Mouse (Mus musculus) embryo, embryonic 10 days (tissue): Measurements from ENCODE around the gene Rps16.
"Not testable (repeated sequence)": the region's sequence is repeated elsewhere in the genome, so short reads cannot be mapped to it uniquely, and the experiment has no call there.

Source experiments
- DNase-seq: peaks from one replicate; pipeline ENCODE4 v3.0.0-alpha.2; 2015; ENCODE audit warnings: low spot score

Gene Rps16

DNA sequence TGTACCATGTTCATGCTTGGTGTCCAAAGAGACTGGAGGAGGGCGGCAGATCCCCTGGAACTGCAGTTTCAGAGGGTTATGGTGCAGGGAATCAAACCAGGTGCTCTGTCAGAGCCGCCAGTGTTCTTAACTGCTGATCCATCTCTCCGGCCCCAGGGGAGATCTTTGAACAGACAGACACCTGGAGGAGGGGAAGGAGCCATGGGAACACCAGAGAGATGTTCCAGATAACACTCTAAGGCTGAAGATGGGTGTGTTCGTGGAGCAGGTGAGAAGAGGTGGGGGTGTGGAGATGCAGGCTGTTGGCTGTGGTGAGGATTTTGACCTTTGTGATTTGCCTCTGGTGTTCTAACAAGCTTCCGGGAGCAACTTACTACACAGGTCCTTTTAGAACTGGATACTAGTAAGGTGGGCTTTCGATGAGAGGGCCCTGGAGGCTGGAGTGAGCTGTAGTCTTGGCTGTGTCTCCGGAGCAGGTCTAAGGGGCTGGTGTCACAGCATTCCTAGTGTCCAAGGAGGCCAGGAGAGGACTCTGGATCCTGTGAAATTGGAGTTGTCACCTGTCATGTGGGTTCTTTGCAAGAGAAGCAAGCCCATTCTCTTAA, 23.5 kb downstream of the Rps16 start:
- DNase-seq, result no peak

DNA sequence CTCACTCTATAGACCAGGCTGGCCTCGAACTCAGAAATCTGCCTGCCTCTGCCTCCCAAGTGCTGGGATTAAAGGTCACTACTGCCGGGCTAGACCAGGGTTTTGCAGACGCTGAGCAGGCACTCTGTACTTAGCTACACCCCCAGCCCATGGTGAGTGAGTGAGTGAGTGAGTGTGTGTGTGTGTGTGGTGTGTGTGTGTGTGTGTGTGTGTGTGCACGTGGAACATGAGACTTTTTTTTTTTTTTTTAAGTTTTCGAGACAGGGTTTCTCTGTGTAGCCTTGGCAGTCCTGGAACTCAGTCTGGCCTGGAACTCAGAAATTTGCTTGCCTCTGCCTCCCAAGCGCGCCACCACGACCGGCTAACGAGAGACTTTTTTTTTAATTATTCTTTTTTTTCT, 24.2 kb downstream of the Rps16 start:
- no peak for DNase-seq

DNA sequence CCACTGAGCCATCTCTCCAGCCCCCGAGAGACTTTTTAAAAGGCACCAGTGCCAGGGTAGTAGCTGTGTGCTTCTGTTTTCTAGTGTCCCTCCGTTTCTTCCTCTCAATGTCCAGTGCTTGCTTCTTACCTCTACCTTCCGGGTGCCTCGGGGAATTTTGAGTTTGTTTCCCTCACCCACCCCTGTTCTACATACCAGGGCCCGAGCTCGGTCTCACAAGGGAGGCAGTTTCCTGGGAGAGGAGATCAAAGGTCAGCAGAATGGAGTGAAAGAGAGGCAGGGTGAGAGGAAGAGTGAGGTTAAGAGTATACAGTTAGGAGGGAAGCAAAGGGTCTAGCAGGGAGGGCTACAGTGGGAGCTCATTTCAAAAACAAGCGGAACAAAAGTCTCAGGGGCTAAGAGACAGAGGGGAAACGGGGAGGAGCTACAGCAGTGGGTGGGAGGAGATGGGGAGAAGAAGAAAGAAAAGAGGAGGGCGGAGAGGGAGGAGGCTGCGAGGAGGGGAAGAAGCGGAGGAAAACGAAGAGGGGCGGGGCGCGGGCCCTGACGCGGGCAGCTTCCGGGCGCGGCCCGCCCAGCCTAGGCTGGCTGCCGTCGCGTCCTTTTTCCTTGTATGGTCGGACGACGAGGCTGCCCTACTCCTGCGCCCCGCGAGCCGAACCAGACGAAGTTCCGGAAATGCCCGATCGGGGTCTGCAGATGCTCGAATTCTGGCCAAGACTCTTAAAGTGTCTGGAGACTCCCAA, 24.9 kb downstream of the Rps16 start:
- DNase-seq, result peak; percentile 91

DNA sequence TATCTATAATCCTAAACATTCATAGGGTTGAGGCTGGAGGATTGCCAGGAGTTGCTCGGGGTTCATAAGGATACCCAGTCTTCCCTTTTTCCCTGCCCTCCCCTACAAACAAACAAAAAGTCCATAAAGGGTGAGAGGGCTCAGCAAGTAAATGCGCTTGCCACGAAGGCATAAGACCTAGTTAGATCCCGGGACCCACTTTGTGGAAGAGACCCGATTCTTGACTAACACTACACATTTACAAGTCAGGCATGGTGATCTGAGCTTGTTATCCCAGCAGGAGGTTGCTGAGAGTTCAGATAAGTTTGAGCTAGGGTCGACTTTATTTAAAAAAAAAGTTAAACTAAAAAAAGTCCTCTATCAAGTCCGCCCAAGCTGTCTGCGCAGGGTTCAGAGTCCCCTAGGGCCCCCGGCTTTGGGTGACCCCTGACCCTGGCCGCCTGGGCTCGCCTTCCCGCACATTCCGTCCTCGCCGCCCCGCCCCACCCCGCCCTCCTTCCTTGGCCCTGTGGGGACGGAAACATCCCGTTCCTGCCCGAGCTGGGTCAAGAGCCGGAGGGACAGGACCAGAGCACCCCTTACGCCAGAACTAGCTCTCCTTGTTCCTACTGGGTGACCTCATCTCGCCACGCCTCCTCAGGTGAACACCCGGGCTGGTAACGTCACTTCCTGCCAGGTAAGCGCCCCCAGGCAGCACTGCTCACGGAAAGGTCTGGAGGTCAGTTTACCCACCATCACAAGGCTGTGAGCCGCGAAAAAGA, 25.7 kb downstream of the Rps16 start:
- peak; percentile 76 for DNase-seq

DNA sequence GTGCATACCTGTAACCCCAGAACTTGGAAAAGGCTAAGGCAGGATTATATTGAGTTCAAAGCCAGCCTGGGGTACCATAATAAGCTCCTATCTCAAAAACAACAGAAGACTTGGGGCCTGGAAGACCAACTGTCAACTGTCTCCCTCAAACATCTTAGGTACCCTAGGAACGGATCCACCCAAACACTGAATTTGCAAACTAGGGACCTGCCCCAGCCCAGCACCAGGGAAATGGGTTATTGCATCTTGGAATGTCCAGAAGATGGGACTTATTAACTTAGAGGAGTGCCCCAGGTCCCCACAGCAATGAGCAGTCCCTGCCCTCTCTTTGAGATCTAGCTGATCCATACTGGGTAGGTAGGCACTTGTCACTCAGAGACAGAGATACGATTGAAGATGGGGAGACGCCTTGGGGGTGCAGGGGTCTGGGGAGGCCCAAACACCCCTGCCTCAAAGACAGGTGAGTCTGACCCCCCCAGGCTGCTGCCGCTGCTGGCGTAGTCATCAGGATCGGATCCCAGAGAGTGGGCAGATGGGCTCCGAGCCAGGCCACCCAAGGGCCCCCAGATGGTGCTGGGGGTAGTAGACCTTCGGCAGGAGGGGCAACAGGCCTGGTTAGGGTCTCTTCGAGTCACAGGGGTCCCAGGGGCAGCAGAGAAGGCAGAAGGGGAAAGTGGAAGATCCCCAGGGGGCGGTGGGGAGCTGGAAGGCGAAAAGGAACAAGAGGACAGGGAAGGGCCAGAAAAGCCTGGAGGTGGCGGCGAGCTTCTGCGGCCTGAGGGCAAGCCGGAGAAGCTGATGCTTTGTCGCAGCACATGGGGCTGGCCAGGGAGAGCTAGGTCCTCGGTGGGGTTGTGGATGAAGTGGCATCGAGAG, 27.0 kb downstream of the Rps16 start:
- DNase-seq, result no peak

DNA sequence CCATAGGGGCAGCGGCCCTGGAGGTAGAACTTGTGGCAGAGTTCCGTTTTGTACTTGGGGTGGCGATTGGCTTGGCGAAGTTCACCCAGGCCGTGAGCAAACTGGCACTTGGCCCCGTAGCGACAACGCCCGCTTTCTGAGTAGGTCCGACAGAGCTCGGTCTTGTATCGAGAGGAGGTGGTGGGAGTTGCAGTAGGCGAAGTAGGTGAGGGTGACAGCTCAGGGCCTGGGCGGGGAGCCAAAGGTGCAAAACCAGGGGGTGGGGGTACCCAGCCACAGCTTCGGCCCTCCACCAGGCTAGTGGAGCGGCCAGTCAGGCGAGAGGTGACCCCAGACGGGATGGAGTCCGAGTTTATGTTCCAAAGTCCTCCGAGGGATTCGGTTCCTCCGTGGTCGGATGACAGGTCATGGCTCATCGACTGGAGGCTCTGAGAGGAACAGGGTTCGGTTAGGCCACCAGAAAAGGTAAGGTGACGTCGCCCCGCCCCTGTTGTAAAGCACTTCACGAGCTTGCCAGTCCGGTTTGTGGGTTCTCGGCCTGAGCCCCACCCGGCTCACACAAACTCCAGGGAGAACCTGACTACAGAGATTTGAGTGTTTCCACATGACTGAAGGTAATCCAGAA, 27.7 kb downstream of the Rps16 start:
- DNase-seq, result no peak

DNA sequence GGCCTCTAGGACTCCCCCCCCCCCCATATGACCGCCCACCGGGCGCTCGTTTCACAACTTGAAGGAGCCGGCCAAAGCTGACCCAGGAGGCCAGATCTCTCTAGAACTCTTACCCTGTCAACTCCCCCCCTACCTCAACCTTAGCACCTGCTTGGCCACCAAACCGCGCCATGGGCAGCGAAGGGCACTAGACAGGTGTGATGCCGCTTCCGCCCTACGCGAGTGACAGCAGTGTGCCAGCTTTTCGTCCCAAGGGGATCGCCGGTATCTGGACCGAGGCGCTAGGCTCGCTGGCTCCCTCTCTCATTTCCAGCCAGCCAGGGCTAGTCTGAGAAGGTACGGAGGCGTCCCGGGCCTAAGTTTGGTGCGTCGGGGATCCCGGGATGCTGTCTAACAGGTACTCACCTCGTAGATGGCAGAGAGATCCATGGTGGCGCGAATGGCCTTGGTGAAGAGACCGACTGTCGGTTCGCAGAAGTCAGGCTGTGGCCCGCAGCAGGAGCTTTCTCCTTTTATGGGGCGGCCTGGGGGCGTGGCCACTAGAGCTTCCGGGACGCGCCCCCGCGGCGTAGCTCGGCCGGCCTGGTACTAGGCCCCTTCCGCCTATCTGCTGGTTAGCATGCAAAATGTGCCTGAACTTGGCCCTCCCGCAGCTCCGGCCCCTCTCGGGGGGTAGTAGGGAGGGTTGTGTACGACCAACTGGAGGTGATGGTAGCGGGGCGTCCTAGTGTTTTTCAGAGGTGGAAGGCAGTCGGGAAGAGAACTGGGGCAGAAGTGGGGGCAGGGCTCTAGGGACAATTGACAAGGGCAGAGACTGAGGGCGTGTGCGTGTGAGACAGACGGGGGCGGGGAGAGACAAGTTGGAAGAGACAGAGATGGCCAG, 28.6 kb downstream of the Rps16 start:
- DNase-seq, result peak; percentile 90

DNA sequence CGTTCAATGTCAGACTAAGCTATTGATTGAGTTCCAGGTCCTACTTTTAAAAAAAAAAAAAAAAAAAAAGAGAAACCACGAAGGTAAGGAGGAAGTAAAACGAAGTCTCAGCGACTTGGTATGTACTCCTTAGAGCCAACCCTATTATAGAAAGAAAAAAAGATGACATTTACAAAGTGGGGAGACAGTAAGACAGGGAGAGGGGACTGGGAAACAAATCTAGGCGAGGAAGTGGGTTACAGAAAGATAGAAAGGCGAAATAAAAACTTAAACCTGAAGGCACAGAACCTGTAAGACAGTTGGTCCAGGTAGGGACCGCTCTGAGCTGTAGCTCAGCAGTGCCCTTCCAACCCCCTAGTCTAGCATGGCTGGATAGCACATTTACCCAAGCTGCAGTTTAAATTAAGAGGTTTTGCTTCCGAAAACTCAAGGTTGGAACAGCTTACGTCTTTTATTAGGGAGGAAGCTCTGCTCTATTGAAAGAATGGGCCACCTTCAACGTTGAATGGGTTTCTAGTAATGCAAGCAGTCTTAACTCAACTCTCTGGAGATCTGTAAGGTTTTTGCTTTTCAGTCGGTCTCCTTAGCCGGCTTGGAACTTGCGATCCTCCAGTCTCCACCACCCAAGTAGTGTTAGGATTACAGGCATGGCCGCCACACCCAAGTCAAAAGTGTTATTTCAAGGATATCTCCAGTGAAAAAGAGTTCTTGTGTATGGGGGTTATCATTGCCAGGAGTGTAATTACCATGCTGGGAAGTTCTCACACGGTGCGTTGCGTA, 30.0 kb downstream of the Rps16 start, which contains the start of gene Zfp36:
TSS of gene Zfp36 (minus strand) at position 17 of the 780 bp plus-strand sequence.
- no peak for DNase-seq

DNA sequence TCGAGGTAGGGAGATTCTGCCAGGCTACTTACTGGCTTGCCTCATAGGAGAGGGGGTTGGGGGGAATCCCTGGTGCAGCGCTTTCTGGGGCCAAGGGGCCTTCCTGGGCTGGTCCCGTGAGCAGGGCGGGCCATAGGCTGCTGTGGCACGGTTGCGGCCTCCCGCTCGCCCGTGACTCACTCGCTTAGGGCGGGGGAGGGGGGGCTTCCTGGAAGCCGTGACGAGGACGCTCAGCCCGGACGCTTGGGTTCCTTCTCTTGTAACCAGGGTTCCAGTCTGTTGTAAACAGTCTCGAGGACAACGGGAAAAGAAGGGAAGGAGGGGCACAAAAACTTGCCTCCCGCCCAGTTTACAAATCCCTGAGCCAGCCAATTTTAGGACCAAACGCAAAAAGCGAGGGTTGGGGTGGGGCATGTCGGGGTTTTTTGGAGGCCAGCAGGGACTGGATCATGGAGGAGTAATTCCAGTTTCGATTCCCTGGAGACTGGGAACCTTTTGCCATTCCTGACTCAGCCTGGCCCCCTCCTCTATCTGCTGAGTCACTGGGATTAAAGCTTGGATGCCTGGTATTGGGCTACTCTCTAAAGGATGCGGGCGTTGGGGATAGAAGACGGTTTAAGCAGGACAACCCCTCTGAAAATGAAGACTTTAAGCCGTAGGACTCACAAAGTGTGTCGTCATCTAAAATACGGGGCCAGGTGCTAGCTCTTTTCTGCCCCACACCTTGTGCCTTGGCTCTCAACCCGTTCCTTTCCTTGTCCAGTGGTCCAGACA, 30.8 kb downstream of the Rps16 start:
- peak; percentile 58 for DNase-seq

DNA sequence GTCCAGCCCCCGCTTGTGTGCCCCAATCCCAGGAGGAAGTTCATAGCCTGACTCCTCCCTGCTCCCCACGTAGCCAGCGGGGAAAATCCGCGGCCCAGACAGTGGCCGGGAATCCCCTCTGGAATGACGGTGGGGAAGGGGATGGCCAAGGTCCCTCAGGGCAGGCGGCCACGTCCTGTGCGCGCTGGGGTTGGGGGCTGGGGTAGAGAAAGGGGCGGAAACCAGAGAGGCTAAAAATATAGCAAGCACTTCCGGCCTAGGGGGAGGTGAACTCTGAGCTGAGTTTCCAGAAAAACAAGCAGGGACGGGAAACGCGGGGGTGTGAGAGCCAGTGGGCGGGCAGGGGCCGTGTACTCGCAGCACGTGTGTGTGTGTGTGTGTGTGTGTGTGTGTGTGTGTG, 31.5 kb downstream of the Rps16 start:
- peak; percentile 82 for DNase-seq

DNA sequence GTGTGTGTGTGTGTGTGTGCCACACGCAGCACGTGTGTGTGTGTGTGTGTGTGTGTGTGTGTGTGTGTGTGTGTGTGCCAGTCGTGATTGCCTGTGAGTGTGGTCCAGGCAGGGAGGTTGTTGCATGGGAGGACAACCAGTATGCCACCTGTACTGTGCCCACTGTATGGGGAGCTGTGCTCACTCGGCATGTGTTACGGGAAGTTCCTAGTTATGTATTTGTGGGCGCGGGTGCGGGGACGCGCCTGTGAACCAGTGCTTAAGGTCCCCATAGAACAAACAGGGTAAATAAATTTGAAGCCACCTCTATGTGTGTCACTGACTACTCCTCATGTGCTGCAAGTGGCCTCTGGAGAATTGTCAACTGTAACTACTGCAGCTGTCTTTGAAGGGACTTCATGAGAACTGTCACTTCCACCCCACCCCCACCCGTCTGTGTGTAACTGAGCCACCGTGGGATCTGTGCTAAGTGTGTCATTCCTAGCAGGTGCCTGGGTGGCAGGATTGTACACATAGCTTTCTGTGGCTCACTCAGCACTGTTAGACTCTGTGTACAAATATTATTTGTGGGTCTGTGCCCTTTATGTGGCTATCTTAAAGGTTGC, 32.0 kb downstream of the Rps16 start:
- DNase-seq, result no peak

DNA sequence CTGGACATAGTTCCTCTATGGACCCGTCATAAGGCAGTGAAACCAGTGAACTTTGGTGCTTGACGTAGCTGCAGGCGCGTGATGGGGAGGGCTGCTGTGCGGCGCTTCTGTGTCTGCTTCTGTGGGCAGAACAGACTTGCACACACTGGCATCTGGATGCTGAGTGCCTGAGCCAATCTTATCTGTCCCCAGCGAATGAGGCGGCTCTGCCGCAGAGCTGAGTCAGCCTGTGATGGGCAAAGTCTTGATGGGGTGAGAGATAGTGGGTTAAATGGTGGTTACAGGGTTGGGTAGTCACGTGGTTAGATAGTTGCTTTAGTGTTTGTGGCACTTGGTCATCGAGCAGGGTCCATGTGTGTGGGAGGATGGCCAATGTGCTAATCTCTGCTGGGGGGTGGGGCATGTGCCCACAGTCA, 32.5 kb downstream of the Rps16 start:
- no peak for DNase-seq

DNA sequence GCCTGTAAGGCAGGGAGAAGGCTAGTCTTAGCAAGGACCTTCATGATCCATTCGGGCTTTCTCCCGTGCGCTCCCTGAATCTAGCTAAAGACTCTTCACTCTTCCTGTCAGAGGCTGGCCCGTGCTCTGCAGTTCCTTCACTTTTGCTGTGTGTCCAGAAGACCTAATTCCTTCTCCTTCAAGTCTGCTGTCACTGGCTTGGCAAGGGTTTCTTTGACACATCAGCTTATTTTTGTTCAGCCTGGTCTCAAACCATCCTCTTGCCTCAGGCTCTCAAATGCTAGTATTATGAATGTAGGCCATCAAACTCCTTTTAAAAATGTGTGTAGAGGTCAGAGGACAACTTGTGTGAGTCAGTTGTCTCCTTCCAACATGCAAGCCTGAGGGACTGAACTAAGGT, 33.2 kb downstream of the Rps16 start:
- DNase-seq, result no peak

DNA sequence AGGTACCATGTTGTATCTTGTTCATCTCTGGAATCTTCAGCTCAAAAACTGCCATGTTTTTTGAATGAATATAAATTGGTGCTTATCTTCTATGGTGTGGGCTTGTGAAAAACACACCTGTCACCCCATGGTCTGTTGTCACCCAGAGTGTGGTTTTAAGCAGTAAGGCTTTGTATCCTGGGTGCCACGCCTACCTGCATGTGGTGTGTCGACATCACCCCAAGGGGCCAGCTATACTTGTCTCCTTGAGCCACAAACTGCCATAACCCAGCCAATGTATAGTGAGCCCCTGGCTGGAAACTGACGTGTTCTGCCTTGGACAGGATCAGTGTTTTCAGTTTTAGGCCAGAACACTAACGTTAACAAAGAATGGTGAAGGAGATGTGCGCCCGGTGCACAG, 33.7 kb downstream of the Rps16 start:
- no peak for DNase-seq

DNA sequence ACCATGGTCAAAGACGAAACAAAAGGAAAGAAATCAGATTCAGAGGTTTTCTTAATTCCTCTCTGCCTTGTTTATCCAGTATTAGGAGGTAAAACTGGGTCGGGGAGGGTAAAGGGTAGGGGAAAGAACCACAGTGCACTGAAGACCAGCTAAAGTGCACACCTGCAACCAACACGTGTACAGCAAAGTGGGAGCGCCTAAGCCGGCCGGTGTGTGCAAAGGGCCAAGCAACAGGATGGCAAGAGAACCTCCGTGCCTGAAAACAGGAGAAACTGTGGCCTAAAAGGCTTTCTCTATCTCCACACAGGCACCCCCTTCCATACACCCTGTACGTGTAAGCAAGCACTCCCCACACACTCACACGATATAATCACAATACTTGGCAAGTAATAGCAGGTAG, 34.7 kb downstream of the Rps16 start:
- no peak for DNase-seq

DNA sequence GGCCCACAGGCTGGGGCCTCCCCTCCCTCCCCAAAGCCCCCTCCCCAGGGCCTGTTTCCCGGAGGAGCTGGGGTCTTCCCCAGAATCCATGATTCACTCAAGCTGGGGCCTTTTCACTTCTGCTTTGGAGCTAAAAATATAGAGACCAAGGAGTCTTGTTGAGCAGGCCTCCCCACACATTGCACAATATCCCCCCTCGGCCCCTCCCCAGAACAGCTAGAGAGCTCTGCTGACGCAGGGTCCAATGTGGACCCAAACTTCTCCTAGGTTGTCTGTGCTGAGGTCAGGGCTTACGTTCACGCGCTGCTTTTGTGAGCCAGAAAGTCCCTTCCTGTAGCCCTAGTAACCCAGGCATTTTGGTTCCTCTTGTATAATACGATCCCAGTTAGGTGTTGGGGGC, 35.6 kb downstream of the Rps16 start:
- DNase-seq, result no peak

DNA sequence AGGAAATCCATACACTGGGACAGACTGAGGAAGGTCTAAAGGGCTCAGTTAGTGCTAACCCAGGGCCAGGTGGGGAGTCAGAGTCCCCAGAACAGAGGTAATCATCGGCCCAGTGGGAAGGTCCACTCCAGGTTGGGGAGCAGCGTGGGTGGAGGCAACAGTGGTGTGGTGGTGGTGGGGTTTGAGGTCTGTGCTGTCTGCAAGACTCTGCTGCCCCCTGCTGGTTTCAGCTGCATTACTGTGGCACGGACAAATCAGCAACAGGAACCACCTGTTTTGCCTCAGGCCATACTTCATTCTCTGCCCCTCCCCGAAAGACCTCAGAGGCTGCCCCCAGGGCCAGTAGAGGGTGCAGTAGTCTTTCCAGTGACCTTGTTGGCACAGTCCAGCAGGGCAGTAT, 36.0 kb downstream of the Rps16 start:
- peak; percentile 90 for DNase-seq

DNA sequence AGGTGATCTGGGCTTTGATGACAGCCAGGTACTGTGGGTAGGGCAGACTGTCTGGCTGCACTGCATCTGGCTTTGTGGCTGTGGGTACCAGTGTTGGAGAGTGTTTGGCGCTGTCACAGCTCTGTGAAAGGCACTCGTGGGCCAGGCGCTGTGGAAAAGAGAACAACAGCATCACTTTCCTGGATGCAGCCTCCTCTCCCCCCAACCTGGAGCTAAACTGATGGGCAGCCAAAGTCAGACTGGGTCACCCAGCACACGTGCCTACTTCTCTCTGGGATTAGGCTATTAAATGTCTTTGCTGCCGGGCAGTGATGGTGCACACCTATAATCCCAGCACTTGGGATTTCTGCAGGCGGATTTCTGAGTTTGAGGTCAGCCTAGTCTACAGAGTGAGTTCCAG, 36.4 kb downstream of the Rps16 start:
- DNase-seq, result not testable (repeated sequence)

DNA sequence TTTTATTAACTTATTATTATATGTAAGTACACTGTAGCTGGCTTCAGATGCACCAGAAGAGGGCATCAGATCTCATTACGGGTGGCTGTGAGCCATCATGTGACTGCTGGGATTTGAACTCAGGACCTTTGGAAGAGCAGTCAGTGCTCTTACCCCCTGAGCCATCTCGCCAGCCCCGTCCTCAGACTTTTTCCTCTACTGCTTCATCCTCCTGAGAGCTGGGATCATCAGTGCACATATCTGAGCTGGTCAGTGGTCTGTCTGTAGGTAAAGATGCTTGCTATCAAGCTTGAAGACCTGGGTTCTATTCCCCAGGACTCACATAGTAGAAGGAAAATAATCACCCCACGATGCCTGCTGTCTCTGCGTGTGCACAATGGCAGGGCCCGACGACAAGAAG, 36.9 kb downstream of the Rps16 start:
- DNase-seq, result not testable (repeated sequence)
